Mouse (Mus musculus): ENCODE data around the gene T2. TPM values are rescaled to one million over a fixed set of nuclear protein-coding genes. Genes with fewer than 3 reads are reported as not detected.

The T2 gene
- total RNA-seq (2023) = not detected

DNA sequence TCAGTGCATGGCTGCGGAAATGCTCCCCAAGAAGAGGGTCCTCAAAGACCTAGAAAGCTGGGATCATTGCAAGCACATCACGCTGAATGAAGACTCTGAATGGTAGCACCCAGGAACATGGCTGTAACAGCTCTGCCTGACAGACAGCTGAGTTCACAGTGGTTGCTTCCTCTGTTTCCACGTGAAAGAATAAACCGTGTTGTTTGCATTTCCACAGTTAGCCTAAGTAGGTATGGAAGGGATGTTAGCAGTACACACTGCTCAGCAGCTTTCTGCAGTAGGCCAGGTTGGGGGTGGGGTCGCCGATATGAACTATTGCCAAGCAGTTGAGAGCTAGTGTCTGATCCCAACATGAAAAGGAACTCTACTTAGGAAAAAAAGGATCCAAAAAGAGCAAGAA, at the start of gene T2:
Gene T2 (plus strand): TSS at position 301 of the 400 bp plus-strand sequence.

DNA sequence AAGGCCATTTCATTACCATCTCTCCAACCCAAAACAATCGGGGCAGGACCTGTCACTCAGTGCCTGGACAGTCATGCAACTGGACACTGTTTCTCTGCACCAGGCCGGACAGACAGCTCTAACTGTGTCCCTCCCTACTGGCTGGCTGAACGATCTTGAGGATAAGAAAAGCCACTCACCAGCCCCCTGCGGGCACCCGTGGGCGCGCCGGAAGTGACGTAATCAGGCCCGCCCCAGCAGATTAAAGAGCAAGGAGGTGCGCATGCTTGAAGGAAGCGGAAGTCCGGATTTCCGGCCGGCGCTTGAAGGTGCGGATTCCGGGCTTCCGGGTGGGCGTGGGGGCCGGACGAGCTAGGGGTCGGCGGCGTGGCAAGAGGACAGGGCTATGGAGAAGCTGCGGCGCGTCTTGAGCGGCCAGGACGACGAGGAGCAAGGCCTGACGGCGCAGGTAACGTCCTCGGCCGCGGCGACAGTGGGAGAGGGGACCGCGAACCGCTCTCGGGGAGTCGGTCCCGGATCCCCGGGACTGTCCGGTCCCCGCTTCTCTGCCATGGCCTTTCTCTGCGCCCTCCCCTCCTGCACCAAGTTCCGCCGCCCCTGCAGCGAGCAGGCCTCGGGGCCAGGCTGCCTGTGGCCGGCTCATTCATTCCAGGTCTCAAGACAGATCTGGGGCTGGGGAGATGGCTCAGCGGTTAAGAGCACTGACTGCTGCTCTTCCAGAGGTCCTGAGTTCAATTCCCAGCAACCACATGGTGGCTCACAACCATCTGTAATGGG, 44.8 kb upstream of the T2 start, which contains the start of gene Sft2d1:
Gene Sft2d1 (plus strand): TSS at position 265 of the 777 bp plus-strand sequence.

GRCm38 (mm10) chr17:8337159-8337558, 18.6 kb upstream of the T2 start, which contains the start of gene Prr18:
TSS of gene Prr18 (plus strand) at chr17:8337459.

DNA sequence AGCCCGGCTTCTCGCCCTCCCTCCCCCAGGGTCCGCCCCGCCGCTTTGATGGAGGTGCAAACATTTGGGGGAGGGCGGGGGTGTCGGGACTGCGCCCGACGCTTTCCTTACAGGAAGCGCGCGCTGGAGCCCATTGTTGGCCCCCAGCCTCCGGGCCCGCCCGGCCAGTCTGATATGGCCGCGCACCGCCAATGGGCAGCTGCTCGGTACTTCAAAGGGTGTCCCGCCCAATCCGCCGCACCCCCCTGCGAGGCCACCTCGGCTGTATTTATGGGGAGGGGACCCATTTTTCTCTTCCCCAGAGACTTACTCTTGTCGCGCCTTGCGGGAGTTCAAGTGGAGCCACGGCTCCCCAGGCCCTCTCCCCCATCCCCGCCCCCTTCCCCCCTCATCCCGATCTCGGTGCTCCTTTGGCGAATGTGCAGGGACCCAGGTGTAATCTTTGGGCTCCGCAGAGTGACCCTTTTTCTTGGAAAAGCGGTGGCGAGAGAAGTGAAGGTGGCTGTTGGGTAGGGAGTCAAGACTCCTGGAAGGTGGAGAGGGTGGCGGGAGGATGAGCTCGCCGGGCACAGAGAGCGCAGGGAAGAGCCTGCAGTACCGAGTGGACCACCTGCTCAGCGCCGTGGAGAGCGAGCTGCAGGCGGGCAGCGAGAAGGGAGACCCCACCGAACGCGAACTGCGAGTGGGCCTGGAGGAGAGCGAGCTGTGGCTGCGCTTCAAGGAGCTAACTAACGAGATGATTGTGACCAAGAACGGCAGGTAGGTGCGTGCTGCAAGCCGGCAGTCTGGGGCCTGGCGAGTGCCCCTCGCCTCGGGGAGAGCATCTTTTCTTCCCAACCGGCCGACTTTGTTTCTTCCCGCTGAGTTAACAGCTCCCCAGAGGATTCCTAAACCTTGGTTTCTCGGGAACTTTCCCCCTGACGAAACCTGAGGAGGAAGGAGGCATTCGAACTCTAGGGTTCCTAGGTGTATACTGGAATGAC, 78.5 kb downstream of the T2 start, which contains the start of gene T:
Gene T (plus strand): TSS at position 446 of the 983 bp plus-strand sequence.

Other genes starting within 250 kb of the T2 start
- under 1 TPM; 0.55 to 0.79 TPM for gene Gm49673, start 208.2 kb upstream of the T2 start, total RNA-seq (2023)
- gene Rnaset2a, start 207.9 kb upstream of the T2 start, total RNA-seq (2023) = 10 to 100 TPM; 42.4 to 51.3 TPM
- 10 to 100 TPM; 15.2 to 25.5 TPM for gene Fgfr1op, start 190.5 kb upstream of the T2 start, total RNA-seq (2023)
- gene Ccr6, start 119.9 kb upstream of the T2 start, total RNA-seq (2023) = 1 to 10 TPM; 1.6 to 3.1 TPM
- 10 to 100 TPM; 47.3 to 53.0 TPM for gene Mpc1, start 73.1 kb upstream of the T2 start, total RNA-seq (2023)
- 100 to 1,000 TPM; 129 to 147 TPM for gene Sft2d1, start 44.9 kb upstream of the T2 start, total RNA-seq (2023)
- gene Prr18, start 18.5 kb upstream of the T2 start, total RNA-seq (2023) = under 1 TPM; 0.81 to 0.88 TPM
- not detected for gene T, start 78.4 kb downstream of the T2 start, total RNA-seq (2023)
- gene Pde10a, start 169.4 kb downstream of the T2 start, total RNA-seq (2023) = under 1 TPM; 0.26 to 0.39 TPM
- gene Gm17087, start 211.0 kb downstream of the T2 start, total RNA-seq (2023) = not detected